8 mouse cellular contexts compared by ENCODE assay signal in genomic region chr19:41850719-41851543, GRCm38 (mm10). TPM values are rescaled to one million over a fixed set of nuclear protein-coding genes. Genes with fewer than 3 reads are reported as not detected.
A peak's percentile ranks its signal among the peaks of the same experiment; 100 is the strongest.
DNase-seq lines count a peak whose midpoint lies in the region; ATAC-seq and TF ChIP-seq lines count a peak whose summit lies in the region.

No protein-coding gene starts in this region.

- H3K36me3 ChIP-seq in spleen, adult 2 months (ENCODE audit: control insufficient read depth, insufficient read depth, low read length): no peaks in the 10 kb centered on the region
- no peaks in the 10 kb centered on the region for H3K36me3 ChIP-seq in forebrain, embryonic 13.5 days (ENCODE audit: poor library complexity, severe bottlenecking)

- no peak for TF ChIP-seq CTCF in spleen, adult 2 months (IDR thresholded peaks at IDR 0.05; ENCODE audit: extremely low read depth, insufficient read depth, insufficient read length, insufficient replicate concordance)

- peak overlapping the region; percentile 59 for H3K27ac ChIP-seq in spleen, adult 2 months (ENCODE audit: insufficient read depth, low read length)
- H3K27ac ChIP-seq in forebrain, embryonic 13.5 days: peak overlapping the region; percentile 92

- no peak for DNase-seq in spleen, adult 2 months (ENCODE audit: low read depth in 1 of 2, low spot score in 2 of 2)
- DNase-seq in spleen, postnatal 36 days (ENCODE audit: low spot score in 2 of 2): no peak
- DNase-seq in gastrocnemius, adult 8-10 months (ENCODE audit: low spot score in 2 of 2): no peak
- DNase-seq in layer of hippocampus, postnatal 36 days: no peak
- no peak for DNase-seq in gastrocnemius, postnatal 25 days
- DNase-seq in spleen, postnatal 14 days (ENCODE audit: low spot score in 2 of 2): no peak

- 40% methylated on average over 14 of the region's 14 CpGs for WGBS in spleen, adult 2 months
- WGBS in forebrain, embryonic 13.5 days: 10% methylated on average over 14 of the region's 14 CpGs

- H3K9me3 ChIP-seq in forebrain, embryonic 13.5 days (replicated peaks): no peaks in the 10 kb centered on the region; the same call in 1 of the 2 replicates

- no peak for ATAC-seq in forebrain, embryonic 13.5 days
- ATAC-seq in megakaryocyte progenitor cell, adult 5-6 weeks (replicated peaks; ENCODE audit: poor library complexity): peak; percentile 10; the same call in 1 of the 2 replicates

- TF ChIP-seq POLR2A in spleen, adult 2 months (IDR thresholded peaks at IDR 0.05; ENCODE audit: low read depth, low read length): no peak

- no peak overlapping the region for H3K4me3 ChIP-seq in spleen, adult 2 months (ENCODE audit: extremely low read depth, insufficient read depth, insufficient read length)
- H3K4me3 ChIP-seq in forebrain, embryonic 13.5 days: 0 out of 2 replicates have a peak overlapping the region, but pooled peaks have one; percentile 7

- H3K4me1 ChIP-seq in spleen, adult 2 months (ENCODE audit: control insufficient read depth, insufficient read depth, insufficient read length): peaks cover 12% of the 10 kb centered on the region; the same call in 1 of the 2 replicates
- H3K4me1 ChIP-seq in forebrain, embryonic 13.5 days: peaks cover 35% of the 10 kb centered on the region

- H3K9ac ChIP-seq in forebrain, embryonic 13.5 days: peak overlapping the region; percentile 50

- H3K4me2 ChIP-seq in forebrain, embryonic 13.5 days: peak overlapping the region; percentile 47

- peaks cover 3% of the 10 kb centered on the region; the same call in 1 of the 2 replicates for H3K27me3 ChIP-seq in spleen, adult 2 months (ENCODE audit: control insufficient read depth, insufficient read depth, low read length)
- no peaks in the 10 kb centered on the region for H3K27me3 ChIP-seq in forebrain, embryonic 13.5 days

RNA-seq across cellular contexts. Expression of gene Frat2, which starts 3.0 kb away (rescaled TPM):
- 7.6 and 14.4 TPM in 2 replicates for polyA plus RNA-seq in spleen, adult 2 months (2012; rRNA removed)
- 10.4 and 12.4 TPM in 2 replicates for polyA plus RNA-seq in forebrain, embryonic 13.5 days (2015; fragmentation: Nextera tagmentation; extraction: Ambion mirVana)
- total RNA-seq in megakaryocyte progenitor cell, adult 5-6 weeks (2015): 25.2 and 27.8 TPM in 2 replicates
- total RNA-seq in megakaryocyte progenitor cell, adult 5-6 weeks (2017): 28.2 and 29.8 TPM in 2 replicates
- total RNA-seq in gastrocnemius, adult 8-10 months (2022): 10 to 100 TPM in 3 of 4 experiments, 1 to 10 TPM in 1; 4.5 to 15.5 (median 12.5) TPM
- total RNA-seq in layer of hippocampus, postnatal 36 days (2021): 10 to 100 TPM; 14.0 to 16.4 TPM
- 10 to 100 TPM; 19.7 to 22.4 TPM for total RNA-seq in gastrocnemius, postnatal 25 days (2021)

RNA-seq across cellular contexts. Expression of gene Frat1, which starts 21.2 kb away (rescaled TPM):
- 7.6 and 12.7 TPM in 2 replicates for polyA plus RNA-seq in spleen, adult 2 months (2012; rRNA removed)
- 25.7 and 27.3 TPM in 2 replicates for polyA plus RNA-seq in forebrain, embryonic 13.5 days (2015; fragmentation: Nextera tagmentation; extraction: Ambion mirVana)
- 9.1 TPM in 2 replicates for total RNA-seq in megakaryocyte progenitor cell, adult 5-6 weeks (2015)
- 9.5 and 11.7 TPM in 2 replicates for total RNA-seq in megakaryocyte progenitor cell, adult 5-6 weeks (2017)
- total RNA-seq in gastrocnemius, adult 8-10 months (2022): 1 to 10 TPM; 3.6 to 8.4 (median 6.4) TPM
- 10 to 100 TPM; 17.5 to 20.5 TPM for total RNA-seq in layer of hippocampus, postnatal 36 days (2021)
- 1 to 10 TPM; 5.9 to 7.3 TPM for total RNA-seq in gastrocnemius, postnatal 25 days (2021)

RNA-seq across cellular contexts. Expression of gene Rrp12, which starts 45.0 kb away (rescaled TPM):
- polyA plus RNA-seq in spleen, adult 2 months (2012; rRNA removed): 7.0 and 9.2 TPM in 2 replicates
- polyA plus RNA-seq in forebrain, embryonic 13.5 days (2015; fragmentation: Nextera tagmentation; extraction: Ambion mirVana): 15.8 and 18.1 TPM in 2 replicates
- total RNA-seq in megakaryocyte progenitor cell, adult 5-6 weeks (2015): 10.4 and 10.5 TPM in 2 replicates
- total RNA-seq in megakaryocyte progenitor cell, adult 5-6 weeks (2017): 18.9 and 20.5 TPM in 2 replicates
- total RNA-seq in gastrocnemius, adult 8-10 months (2022): 10 to 100 TPM; 30.0 to 34.9 (median 32.2) TPM
- 10 to 100 TPM; 34.7 to 35.5 TPM for total RNA-seq in layer of hippocampus, postnatal 36 days (2021)
- total RNA-seq in gastrocnemius, postnatal 25 days (2021): 10 to 100 TPM; 31.0 to 37.5 TPM

RNA-seq across cellular contexts. Expression of gene Arhgap19, which starts 49.1 kb away (rescaled TPM):
- polyA plus RNA-seq in spleen, adult 2 months (2012; rRNA removed): 4.8 and 8.5 TPM in 2 replicates
- polyA plus RNA-seq in forebrain, embryonic 13.5 days (2015; fragmentation: Nextera tagmentation; extraction: Ambion mirVana): 20.4 and 21.5 TPM in 2 replicates
- 48.6 and 50.6 TPM in 2 replicates for total RNA-seq in megakaryocyte progenitor cell, adult 5-6 weeks (2015)
- total RNA-seq in megakaryocyte progenitor cell, adult 5-6 weeks (2017): 56.7 and 57.3 TPM in 2 replicates
- 10 to 100 TPM in 1 of 4 experiments, 1 to 10 TPM in 3; 8.6 to 10.0 (median 9.0) TPM for total RNA-seq in gastrocnemius, adult 8-10 months (2022)
- total RNA-seq in layer of hippocampus, postnatal 36 days (2021): 1 to 10 TPM; 2.9 to 3.0 TPM
- 1 to 10 TPM; 6.1 to 8.1 TPM for total RNA-seq in gastrocnemius, postnatal 25 days (2021)
